Mouse (Mus musculus): ENCODE data around the gene Hcfc2. TPM values are rescaled to one million over a fixed set of nuclear protein-coding genes. Genes with fewer than 3 reads are reported as not detected.

Gene Hcfc2
- polyA plus RNA-seq, 1 experiment from 2014 or later = 27.4 TPM

DNA sequence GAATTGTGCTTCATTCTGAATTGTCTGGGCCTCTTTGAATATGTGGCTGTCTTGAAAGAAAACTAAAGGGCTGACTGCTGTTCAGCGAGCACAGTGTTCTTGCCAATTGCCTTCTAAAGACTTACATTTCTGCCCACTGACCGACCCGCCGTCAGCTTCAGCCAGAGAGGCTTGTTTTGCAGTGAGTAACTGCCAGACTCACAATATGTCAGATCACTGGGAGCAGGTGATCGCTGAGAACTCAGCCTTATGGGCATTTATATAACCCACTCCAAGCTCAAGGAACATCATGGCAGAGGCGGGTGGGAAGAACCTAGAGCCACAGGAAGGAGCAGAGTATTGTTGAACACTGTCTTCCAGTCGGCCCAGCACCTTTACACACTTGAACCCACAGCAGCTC is 14.3 kb upstream of the Hcfc2 start:
- Histone ChIP-seq H3K27me3 (ENCODE audit: low read depth, poor library complexity, severe bottlenecking) (no peaks in the 10 kb centered on the region), H3K36me3 (no peaks in the 10 kb centered on the region), H3K4me1 (no peaks in the 10 kb centered on the region), H3K27ac (no peak overlapping the region), H3K4me3 (no peak overlapping the region), H3K9me3 (replicated peaks) (no peaks in the 10 kb centered on the region)
- WGBS = 83% methylated on average over 7 of the region's 7 CpGs
- no peak for DNase-seq (ENCODE audit: low spot score)

- H3K27ac ChIP-seq = no peak overlapping the region
- DNase-seq (ENCODE audit: low spot score) = no peak
- WGBS = 66% methylated on average over 2 of the region's 2 CpGs
- H3K4me3 ChIP-seq = no peak overlapping the region
- no peaks in the 10 kb centered on the region for H3K36me3 ChIP-seq
- H3K4me1 ChIP-seq = peaks cover 7% of the 10 kb centered on the region
- no peaks in the 10 kb centered on the region for H3K27me3 ChIP-seq (ENCODE audit: low read depth, poor library complexity, severe bottlenecking)
- H3K9me3 ChIP-seq (replicated peaks) = no peaks in the 10 kb centered on the region
Measured at GRCm38 (mm10) chr10:82685440-82685839, 10.5 kb upstream of the Hcfc2 start.

GRCm38 (mm10) chr10:82689681-82690211 is 6.2 kb upstream of the Hcfc2 start:
- H3K36me3 ChIP-seq = no peaks in the 10 kb centered on the region
- no peak for DNase-seq (ENCODE audit: low spot score)
- peaks cover 17% of the 10 kb centered on the region for H3K4me1 ChIP-seq
- H3K27ac ChIP-seq = peak overlapping the region; percentile 85; the same call in 1 of the 2 replicates
- WGBS = 80% methylated on average over 7 of the region's 7 CpGs
- no peaks in the 10 kb centered on the region for H3K9me3 ChIP-seq (replicated peaks)
- H3K27me3 ChIP-seq (ENCODE audit: low read depth, poor library complexity, severe bottlenecking) = no peaks in the 10 kb centered on the region
- H3K4me3 ChIP-seq = peak overlapping the region; percentile 43

DNA sequence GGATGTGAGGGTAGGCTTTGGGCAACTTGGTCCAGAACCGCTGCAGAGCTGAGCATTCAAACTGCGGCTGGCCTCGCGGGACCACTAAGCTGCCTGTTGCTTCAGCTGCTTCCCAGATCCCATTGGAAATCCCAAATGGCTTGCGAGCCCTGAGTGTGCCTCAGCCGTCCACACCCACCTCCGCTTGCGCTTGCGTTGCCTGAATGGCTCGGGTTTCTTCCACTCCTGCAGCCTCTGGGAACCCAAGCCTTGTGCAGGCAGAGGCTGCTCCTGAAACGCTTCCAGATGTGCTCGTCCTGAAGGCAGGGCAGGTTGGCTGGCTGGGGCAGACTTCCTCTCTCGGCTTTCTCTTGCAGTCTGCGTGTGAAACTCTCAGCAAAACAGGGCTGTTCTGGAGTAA is 5.5 kb upstream of the Hcfc2 start, which contains the start of gene Glt8d2:
Gene Glt8d2 (minus strand): TSS at position 157 of the 400 bp plus-strand sequence.
- peak within 1 kb of the TSS; percentile 85 for H3K27ac ChIP-seq
- no peaks in the 10 kb centered on the region for H3K36me3 ChIP-seq
- peaks cover 17% of the 10 kb centered on the region for H3K4me1 ChIP-seq
- peak within 1 kb of the TSS; percentile 43 for H3K4me3 ChIP-seq
- no peaks in the 10 kb centered on the region for H3K9me3 ChIP-seq (replicated peaks)
- WGBS = 1% methylated on average over 14 of the region's 14 CpGs
- peak; percentile 84 for DNase-seq (ENCODE audit: low spot score)
- H3K27me3 ChIP-seq (ENCODE audit: low read depth, poor library complexity, severe bottlenecking) = no peaks in the 10 kb centered on the region

- Histone ChIP-seq H3K36me3 (peaks cover 5% of the 10 kb centered on the region), H3K27ac (no peak overlapping the region), H3K9me3 (replicated peaks) (no peaks in the 10 kb centered on the region), H3K4me3 (no peak overlapping the region), H3K4me1 (peaks cover 15% of the 10 kb centered on the region), H3K27me3 (ENCODE audit: low read depth, poor library complexity, severe bottlenecking) (no peaks in the 10 kb centered on the region)
- 75% methylated on average over 4 of the region's 4 CpGs for WGBS
- no peak for DNase-seq (ENCODE audit: low spot score)
Measured at GRCm38 (mm10) chr10:82696453-82697079, 606 bp downstream of the Hcfc2 start.

DNA sequence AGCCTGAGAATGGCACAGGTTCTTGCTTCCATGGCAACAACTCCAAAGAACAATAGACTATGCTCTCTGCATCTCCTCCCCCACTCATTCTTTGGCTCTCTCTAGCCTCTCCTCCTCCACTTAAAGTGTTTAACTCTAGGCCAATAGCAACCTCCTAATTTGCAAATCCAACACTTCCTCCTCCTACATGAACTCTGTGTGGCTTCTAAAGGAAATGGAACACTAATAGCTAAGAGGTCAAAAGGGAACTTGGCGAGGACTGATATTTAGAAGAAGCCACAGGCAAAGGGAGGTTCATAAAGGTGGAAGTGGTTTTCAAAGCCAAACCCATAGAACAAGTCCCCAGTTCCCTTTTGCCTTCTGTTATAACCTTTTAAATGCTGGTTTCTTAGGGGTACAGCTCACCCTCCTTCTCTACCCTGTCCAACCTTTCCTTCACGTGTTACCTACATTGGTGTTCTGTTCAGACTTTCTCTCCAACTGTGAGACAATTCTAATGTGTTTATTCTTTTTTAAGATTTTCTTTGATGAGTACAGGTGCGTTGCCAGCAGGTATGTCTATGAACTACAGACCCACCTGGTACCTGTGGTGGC is 1.4 kb downstream of the Hcfc2 start:
- Histone ChIP-seq H3K4me1 (peaks cover 15% of the 10 kb centered on the region), H3K4me3 (no peak overlapping the region), H3K36me3 (peaks cover 10% of the 10 kb centered on the region), H3K27me3 (ENCODE audit: low read depth, poor library complexity, severe bottlenecking) (no peaks in the 10 kb centered on the region), H3K27ac (no peak overlapping the region), H3K9me3 (replicated peaks) (no peaks in the 10 kb centered on the region)
- WGBS = 85% methylated on average over 3 of the region's 3 CpGs
- no peak for DNase-seq (ENCODE audit: low spot score)

GRCm38 (mm10) chr10:82698712-82699261 is 2.8 kb downstream of the Hcfc2 start:
- peak overlapping the region; percentile 90 for H3K27ac ChIP-seq
- peaks cover 10% of the 10 kb centered on the region for H3K36me3 ChIP-seq
- peak overlapping the region; percentile 92 for H3K4me3 ChIP-seq
- no peaks in the 10 kb centered on the region for H3K9me3 ChIP-seq (replicated peaks)
- 2% methylated on average over 42 of the region's 42 CpGs for WGBS
- H3K27me3 ChIP-seq (ENCODE audit: low read depth, poor library complexity, severe bottlenecking) = no peaks in the 10 kb centered on the region
- peaks cover 15% of the 10 kb centered on the region for H3K4me1 ChIP-seq
- peak; percentile 93 for DNase-seq (ENCODE audit: low spot score)

- H3K4me3 ChIP-seq = peak overlapping the region; percentile 92
- under 1% methylated on average over 59 of the region's 59 CpGs for WGBS
- DNase-seq (ENCODE audit: low spot score) = no peak
Measured at GRCm38 (mm10) chr10:82699296-82699941, 3.5 kb downstream of the Hcfc2 start.

DNA sequence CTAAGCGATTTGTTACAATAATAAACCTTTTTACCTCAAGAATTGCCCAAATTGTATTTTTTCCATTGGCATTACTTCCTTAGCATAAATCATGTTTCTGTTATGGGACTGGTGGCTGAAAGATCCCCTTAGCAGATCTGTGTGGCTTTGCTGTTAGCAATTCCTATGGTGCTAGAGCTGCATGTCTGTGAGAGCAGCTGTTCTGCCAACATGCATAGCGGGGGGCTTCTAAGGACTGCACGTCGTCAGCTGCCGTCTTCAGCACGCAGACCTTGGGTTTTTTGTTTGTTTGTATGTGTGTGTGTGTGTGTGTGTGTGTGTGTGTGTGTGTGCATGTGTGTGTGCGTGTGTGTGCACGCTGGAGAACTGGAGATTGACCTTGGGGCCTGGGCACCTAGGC is 45.4 kb downstream of the Hcfc2 start:
- Histone ChIP-seq H3K27me3 (ENCODE audit: low read depth, poor library complexity, severe bottlenecking) (no peaks in the 10 kb centered on the region), H3K36me3 (peaks cover 54% of the 10 kb centered on the region), H3K4me1 (no peaks in the 10 kb centered on the region), H3K4me3 (no peak overlapping the region), H3K27ac (no peak overlapping the region), H3K9me3 (replicated peaks) (no peaks in the 10 kb centered on the region)
- WGBS = 87% methylated on average over 8 of the region's 8 CpGs
- no peak for DNase-seq (ENCODE audit: low spot score)

More at GRCm38 (mm10) chr10:82699296-82699941, 3.5 kb downstream of the Hcfc2 start:
- peak overlapping the region; percentile 90 for H3K27ac ChIP-seq
- peaks cover 13% of the 10 kb centered on the region for H3K36me3 ChIP-seq
- peaks cover 15% of the 10 kb centered on the region for H3K4me1 ChIP-seq
- H3K27me3 ChIP-seq (ENCODE audit: low read depth, poor library complexity, severe bottlenecking) = no peaks in the 10 kb centered on the region
- no peaks in the 10 kb centered on the region for H3K9me3 ChIP-seq (replicated peaks)

DNA sequence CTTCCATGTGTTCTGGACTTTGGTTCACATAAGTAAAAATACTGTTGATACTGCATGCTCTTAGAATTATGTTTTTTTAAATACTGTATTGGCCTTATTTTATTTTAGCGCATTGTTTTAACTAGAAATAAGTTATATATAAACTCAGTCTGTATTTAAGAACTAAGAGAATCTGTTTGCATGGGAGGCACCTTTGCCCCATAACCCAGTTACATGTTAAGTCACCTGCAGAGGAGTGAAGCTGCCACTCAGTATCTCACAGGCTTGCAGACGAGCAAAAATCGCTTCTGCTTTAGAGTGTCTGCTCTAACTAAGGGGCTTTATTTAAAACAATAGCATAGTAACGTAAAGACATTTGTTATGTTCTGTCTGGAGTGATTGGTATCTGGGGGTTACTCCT is 45.9 kb downstream of the Hcfc2 start:
- Histone ChIP-seq H3K27ac (no peak overlapping the region), H3K4me1 (no peaks in the 10 kb centered on the region), H3K9me3 (replicated peaks) (no peaks in the 10 kb centered on the region), H3K27me3 (ENCODE audit: low read depth, poor library complexity, severe bottlenecking) (no peaks in the 10 kb centered on the region), H3K36me3 (peaks cover 59% of the 10 kb centered on the region), H3K4me3 (no peak overlapping the region)
- 93% methylated on average over 4 of the region's 4 CpGs for WGBS
- DNase-seq (ENCODE audit: low spot score) = no peak

- Histone ChIP-seq H3K4me3 (no peak overlapping the region), H3K9me3 (replicated peaks) (no peaks in the 10 kb centered on the region), H3K36me3 (peaks cover 63% of the 10 kb centered on the region), H3K4me1 (no peaks in the 10 kb centered on the region), H3K27me3 (ENCODE audit: low read depth, poor library complexity, severe bottlenecking) (no peaks in the 10 kb centered on the region), H3K27ac (no peak overlapping the region)
- 88% methylated on average over 1 of the region's 1 CpGs for WGBS
- no peak for DNase-seq (ENCODE audit: low spot score)
Measured at GRCm38 (mm10) chr10:82742578-82742977, 46.6 kb downstream of the Hcfc2 start.

DNA sequence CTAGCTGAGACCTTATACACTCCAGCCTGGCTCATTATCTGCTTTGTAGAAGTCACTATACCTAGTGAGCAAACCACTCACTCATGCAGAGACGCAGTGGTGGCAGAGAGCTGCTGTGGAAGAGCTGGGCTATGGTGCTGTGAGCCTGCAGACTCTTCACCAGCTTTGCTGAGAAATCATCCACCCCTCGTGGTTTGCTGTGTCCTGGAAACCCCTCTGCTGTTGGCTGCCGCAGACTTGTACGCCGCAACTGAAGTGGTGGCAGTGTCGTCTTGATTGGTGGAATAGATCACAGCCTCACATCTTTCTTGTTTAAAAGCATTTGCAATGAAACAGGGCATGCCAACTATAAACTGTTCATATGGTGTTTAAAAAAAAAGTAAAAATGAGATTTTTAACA is 48.3 kb downstream of the Hcfc2 start:
- Histone ChIP-seq H3K4me3 (no peak overlapping the region), H3K4me1 (no peaks in the 10 kb centered on the region), H3K27ac (no peak overlapping the region), H3K9me3 (replicated peaks) (no peaks in the 10 kb centered on the region), H3K36me3 (peaks cover 69% of the 10 kb centered on the region), H3K27me3 (ENCODE audit: low read depth, poor library complexity, severe bottlenecking) (no peaks in the 10 kb centered on the region)
- 88% methylated on average over 6 of the region's 6 CpGs for WGBS
- no peak for DNase-seq (ENCODE audit: low spot score)

DNA sequence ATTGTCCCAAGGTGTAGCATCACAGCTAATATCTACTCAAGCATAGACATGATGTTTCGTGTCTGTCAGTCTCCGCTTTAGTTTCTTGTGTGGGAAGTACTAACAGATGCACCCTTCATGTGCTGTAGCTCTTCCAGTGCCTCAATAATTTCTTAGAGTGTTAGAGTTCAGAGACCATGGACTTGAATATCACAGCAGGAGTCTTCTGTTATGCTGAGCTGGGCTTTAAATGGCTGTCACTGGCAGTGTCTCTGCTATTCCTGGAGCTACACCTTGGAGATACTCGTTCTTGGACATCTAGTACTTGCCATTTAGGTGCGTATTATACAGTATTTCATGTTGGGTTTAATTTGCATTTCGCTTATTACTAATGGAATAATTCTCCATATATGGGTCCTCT is 49.3 kb downstream of the Hcfc2 start:
- Histone ChIP-seq H3K4me3 (no peak overlapping the region), H3K9me3 (replicated peaks) (no peaks in the 10 kb centered on the region), H3K36me3 (peaks cover 70% of the 10 kb centered on the region), H3K27ac (no peak overlapping the region), H3K27me3 (ENCODE audit: low read depth, poor library complexity, severe bottlenecking) (no peaks in the 10 kb centered on the region), H3K4me1 (no peaks in the 10 kb centered on the region)
- 94% methylated on average over 5 of the region's 5 CpGs for WGBS
- DNase-seq (ENCODE audit: low spot score) = no peak

Data from limb, embryonic 10.5 days (tissue).